Mouse (Mus musculus) cerebellum, adult 2 months (tissue): ENCODE results near the gene Gas1.

Experiments
- CTCF ChIP-seq: fragments of 200-500 bp; IDR thresholded peaks from 2 replicates; pipeline ENCODE4 v1.5.1; 2011; ENCODE audit warnings: low read depth, mild to moderate bottlenecking, control low read depth, low read length, moderate library complexity, borderline replicate concordance; ENCODE audit not compliant: insufficient read depth
- POLR2A ChIP-seq: fragments of 200-500 bp; IDR thresholded peaks from 2 replicates; pipeline ENCODE4 v1.6.1; 2011; ENCODE audit warnings: low read length, control low read depth, borderline replicate concordance; ENCODE audit not compliant: insufficient read depth

GRCm38 (mm10) chr13:60156294-60157126 lies 20.7 kb downstream of the Gas1 start:
- no peak for TF ChIP-seq POLR2A
- no peak for TF ChIP-seq CTCF
